Mouse (Mus musculus) left cerebral cortex, postnatal 4 days (tissue): ENCODE results near the gene Syt1. TPM values are rescaled to one million over a fixed set of nuclear protein-coding genes. Genes with fewer than 3 reads are reported as not detected.

Experiments used
- DNase-seq: peaks from one replicate; pipeline ENCODE4 v3.0.0-alpha.2; 2022
- intact Hi-C: fragments of 180-260 bp; cut with DNase I; formaldehyde crosslinking; loops from one replicate; pipeline ENCODE4 v1.15.1; 2025
- total RNA-seq, 2 experiments: library from RNA; stranded (reverse); gene quantifications; 2 replicates each; pipeline ENCODE4 v1.2.3; 2021

Syt1 gene
- total RNA-seq, 2 experiments from 2014 or later = 424 to 437 TPM

- intact Hi-C loops = loop anchor here (5.0 to 10.0 kb wide), 4 partner anchors 550 to 1400 kb away; no protein-coding TSS in a partner anchor
- no peak for DNase-seq
Observed at GRCm38 (mm10) chr10:108454691-108455117, 556.1 kb downstream of the Syt1 start.

DNA sequence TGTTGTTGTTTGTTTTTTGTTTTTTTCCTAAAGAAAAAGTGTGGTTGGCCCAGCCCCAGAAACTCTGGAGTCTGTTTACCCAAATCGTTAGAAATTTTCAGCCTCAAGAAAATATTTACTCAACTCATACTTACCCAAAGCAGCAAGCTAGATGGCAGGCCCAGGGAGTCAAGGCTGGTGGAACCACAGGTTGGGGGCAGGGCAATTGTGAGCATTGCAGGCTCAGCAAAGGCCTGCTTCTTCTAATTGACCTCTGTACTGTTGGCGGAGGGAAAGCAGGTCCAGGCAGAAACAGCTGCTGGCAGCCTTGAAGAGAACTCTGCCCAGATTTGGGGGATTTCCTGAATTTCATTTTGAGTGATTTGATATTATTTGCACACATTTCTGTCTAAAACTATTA is 557.2 kb downstream of the Syt1 start:
- intact Hi-C loops = loop anchor here (10.0 kb wide), 3 partner anchors 551 to 1401 kb away; no protein-coding TSS in a partner anchor

DNA sequence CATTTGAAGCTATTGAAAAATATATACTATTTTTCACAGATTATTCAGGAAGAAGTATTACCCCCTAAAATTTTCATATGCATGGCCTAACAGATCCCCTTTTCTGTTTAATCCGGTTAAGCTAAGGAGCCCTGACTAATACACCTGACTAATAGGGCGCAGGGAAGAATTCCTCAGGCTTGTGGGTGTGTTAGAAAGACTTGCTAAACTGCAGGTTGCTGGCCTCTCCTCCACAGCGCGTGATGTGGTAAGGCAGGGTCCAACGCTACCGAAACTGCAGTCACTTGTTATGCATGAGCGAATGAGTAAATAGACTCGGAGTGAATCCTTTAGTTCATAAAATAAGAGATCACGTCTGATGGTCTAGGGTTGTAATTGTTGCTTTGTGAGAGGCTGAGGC is 558.4 kb downstream of the Syt1 start:
- intact Hi-C loops = loop anchor here (10.0 kb wide), 3 partner anchors 552 to 1402 kb away; no protein-coding TSS in a partner anchor
- no peak for DNase-seq

More for the DNA sequence above, 557.2 kb downstream of the Syt1 start:
- DNase-seq = no peak

- DNase-seq = no peak
Observed at GRCm38 (mm10) chr10:108451516-108451915, 559.3 kb downstream of the Syt1 start.

GRCm38 (mm10) chr10:108450401-108450800 is 560.4 kb downstream of the Syt1 start:
- intact Hi-C loops = loop anchor here (10.0 kb wide), 3 partner anchors 554 to 1404 kb away; no protein-coding TSS in a partner anchor
- no peak for DNase-seq

More at GRCm38 (mm10) chr10:108451516-108451915, 559.3 kb downstream of the Syt1 start:
- intact Hi-C loops = loop anchor here (10.0 kb wide), 3 partner anchors 553 to 1403 kb away; no protein-coding TSS in a partner anchor

- DNase-seq = no peak
- intact Hi-C loops = loop anchor here (5.0 kb wide), 1 partner anchor 146 kb away; no protein-coding TSS in a partner anchor
Observed at GRCm38 (mm10) chr10:108448421-108448820, 562.4 kb downstream of the Syt1 start.
